Mouse (Mus musculus) MEL (cell line): ENCODE measurements around the gene Zfp334.

Source experiments
- CTCF ChIP-seq, 3 experiments: IDR thresholded peaks in 2 of 3; conservative IDR thresholded peaks in 1 of 3; 2 replicates each; pipeline ENCODE4 v1.5.1; 2011 to 2012; ENCODE audit warnings: low read length in 3 of 3, low read depth in 2 of 3, mild to moderate bottlenecking in 2 of 3, improper control_type of control experiment in 1 of 3, inconsistent platforms in 1 of 3, mixed read lengths in 1 of 3, moderate library complexity in 1 of 3; ENCODE audit not compliant: control insufficient read depth in 1 of 3, insufficient read depth in 1 of 3, poor library complexity in 1 of 3, severe bottlenecking in 1 of 3
- GABPA ChIP-seq: IDR thresholded peaks from 2 replicates; pipeline ENCODE4 v1.6.1; 2012; ENCODE audit warnings: low read depth, mild to moderate bottlenecking, inconsistent platforms, low read length, improper control_type of control experiment, moderate library complexity
- NRF1 ChIP-seq: IDR thresholded peaks from 2 replicates; pipeline ENCODE4 v1.6.1; 2014; ENCODE audit warnings: low read depth, mild to moderate bottlenecking, inconsistent platforms, low read length, improper control_type of control experiment, moderate library complexity; ENCODE audit not compliant: poor library complexity, insufficient read depth, severe bottlenecking
- POLR2A ChIP-seq, 2 experiments: IDR thresholded peaks; 2 replicates each; pipeline ENCODE4 v1.6.1; 2011 to 2012; ENCODE audit warnings: low read length in 2 of 2, mild to moderate bottlenecking in 2 of 2, control low read depth in 1 of 2, improper control_type of control experiment in 1 of 2, low read depth in 1 of 2, moderate library complexity in 1 of 2; ENCODE audit not compliant: control insufficient read depth in 1 of 2, insufficient read depth in 1 of 2, poor library complexity in 1 of 2

DNA sequence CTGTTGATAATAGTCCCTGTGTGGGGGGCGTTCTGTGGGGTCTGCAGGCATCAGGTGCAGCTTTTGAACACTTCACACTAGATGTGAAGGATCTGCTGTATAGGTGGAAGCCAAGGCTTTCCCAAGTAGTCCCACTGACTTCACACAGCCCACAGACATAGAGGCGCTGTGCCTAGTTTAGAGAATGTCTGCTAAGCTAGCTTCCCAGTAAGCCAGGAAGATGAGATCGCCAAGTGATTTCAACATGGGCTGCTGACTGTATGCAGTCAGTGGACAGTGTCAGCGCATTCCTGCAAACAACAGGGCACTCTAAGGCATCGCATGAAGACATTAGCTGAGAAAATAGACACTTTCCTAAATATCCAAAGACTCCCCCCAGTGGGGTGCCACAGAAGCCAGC, 12.6 kb downstream of the Zfp334 start:
- TF ChIP-seq NRF1 (no peak), CTCF (IDR thresholded peaks at IDR 0.05 in 2 of 3, conservative IDR thresholded peaks at IDR 0.05 in 1 of 3; ENCODE audit: control insufficient read depth in 1 of 3, insufficient read depth in 1 of 3, low read depth in 2 of 3, low read length in 3 of 3, poor library complexity in 1 of 3, severe bottlenecking in 1 of 3) (no peak), GABPA (no peak), POLR2A (IDR thresholded peaks at IDR 0.05; ENCODE audit: control insufficient read depth in 1 of 2, insufficient read depth in 1 of 2, low read depth in 1 of 2, low read length in 2 of 2, poor library complexity in 1 of 2) (no peak)
